Mouse (Mus musculus) neural tube, embryonic 10.5 days (tissue): Measurements from ENCODE around the gene 4930415O20Rik.

Source experiments
- DNase-seq: peaks from one replicate; pipeline ENCODE4 v3.0.0-alpha.2; 2017; ENCODE audit warnings: low spot score; ENCODE audit errors: extremely low spot score

Gene 4930415O20Rik

GRCm38 (mm10) chr15:98570873-98571538, at the start of gene 4930415O20Rik, which contains the start of gene Ccnt1:
TSS of gene 4930415O20Rik (plus strand) at chr15:98571004.
TSS of gene Ccnt1 (minus strand) at chr15:98570923.
- no peak for DNase-seq

DNA sequence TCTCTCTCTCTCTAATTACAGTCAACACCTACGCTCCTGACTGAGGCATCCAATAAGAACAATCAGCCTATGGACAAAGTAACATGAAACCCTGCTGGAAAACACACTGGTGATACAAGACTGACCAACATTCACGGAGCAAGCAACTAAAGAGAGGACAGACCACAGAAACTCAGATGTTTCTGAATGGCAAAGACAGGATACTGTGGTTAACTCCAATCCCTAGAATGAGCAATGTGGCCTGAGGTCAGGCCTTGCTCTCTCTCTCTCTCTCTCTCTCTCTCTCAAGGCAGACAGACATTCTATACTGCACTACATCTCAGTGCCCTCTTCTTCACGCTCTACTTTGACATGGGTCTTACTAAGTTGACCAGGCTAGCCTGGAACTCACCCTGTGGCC, 49.6 kb upstream of the 4930415O20Rik start:
- no peak for DNase-seq

DNA sequence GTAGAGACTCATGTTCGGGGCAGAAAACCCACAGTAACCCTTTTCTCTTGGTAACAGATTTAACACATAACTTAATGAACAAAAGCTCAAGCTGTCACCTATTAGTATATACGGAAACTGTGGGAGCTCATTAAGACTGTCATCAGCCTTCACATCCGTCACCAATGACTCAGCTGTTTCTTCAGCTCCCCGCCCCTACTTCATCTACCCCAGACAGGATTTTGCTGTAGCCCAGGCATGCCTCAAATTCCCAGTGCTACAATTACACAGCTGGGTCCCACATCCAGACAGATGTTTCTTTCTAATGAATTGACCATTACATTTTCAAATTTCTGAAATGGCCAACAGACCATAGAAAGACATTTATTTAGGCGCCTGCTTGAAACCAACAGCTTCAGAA, 44.7 kb upstream of the 4930415O20Rik start:
- DNase-seq: no peak

DNA sequence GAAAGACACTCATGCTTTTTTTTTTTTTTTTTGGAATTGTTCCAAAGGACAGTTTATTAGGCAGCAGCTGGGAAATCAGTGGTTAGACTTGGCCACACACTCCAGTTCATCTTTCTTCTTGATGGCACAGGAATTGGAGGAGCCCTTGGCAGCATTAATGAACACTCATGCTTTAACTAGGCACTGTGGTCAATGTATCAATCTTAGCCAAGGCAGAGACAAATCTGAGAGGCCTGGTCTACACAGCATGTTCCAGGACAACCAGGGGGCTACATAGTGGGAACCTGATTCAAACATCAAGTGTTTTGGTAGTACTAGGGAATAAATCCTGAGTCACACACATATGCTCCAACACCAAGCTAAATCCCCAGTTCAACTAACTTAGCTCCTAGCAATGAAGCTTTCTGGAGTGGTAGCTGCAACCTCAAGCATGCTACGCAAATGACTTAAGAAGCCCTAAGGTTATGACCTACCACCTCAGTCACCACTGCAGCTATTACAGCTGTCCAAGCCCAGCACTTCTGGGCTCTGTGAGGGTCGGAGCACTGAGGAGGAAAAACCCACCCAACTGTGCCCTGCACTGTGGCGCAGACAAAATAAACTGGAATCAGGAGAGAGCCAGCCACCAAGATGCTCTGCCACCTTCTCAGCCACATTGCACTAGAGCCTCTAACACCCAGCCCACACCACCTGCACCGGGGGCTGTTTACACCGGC, 43.6 kb upstream of the 4930415O20Rik start:
- DNase-seq: no peak

DNA sequence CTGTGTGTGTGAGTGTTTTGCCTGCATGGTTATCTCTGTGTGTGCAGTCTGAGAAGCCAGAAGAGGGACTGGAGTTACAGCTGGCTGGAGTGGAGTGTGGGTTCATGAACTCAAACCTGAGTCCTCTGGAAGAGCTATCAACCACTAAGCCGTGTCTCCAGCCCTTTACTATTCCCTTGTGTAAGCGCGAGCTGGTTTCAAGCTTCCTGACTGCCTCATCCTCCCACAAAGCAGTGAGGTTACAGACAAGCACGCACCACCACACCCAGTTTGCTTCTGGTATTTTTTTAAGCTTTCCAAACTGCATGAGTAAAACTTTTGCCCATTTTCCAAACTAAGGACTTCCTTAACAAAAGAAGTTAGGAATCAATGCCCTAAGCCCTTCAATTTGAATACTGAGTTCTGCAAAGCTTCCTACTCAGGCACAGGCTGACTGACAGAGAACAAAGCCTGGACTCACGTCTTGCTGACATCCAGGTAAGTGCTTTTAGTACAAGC, 42.7 kb upstream of the 4930415O20Rik start:
- DNase-seq: no peak

DNA sequence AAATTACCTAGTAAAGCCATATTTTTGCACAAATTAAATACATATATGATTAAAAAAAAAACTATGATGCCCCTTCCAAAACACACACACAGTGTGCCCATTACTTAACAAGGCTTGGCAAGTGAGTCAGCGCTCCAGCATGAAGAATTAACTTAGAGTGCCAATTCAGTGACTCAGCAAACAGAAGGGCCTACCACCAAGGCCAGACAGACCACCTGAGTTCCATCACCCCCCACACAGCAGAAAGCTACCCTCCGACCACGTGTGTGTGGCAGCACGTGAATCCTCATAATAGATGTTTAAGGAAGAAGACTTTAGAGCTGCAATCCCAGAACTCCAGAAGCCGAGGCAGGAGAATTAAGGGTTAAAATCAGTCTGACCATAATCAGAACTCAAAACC, 38.5 kb upstream of the 4930415O20Rik start:
- no peak for DNase-seq

DNA sequence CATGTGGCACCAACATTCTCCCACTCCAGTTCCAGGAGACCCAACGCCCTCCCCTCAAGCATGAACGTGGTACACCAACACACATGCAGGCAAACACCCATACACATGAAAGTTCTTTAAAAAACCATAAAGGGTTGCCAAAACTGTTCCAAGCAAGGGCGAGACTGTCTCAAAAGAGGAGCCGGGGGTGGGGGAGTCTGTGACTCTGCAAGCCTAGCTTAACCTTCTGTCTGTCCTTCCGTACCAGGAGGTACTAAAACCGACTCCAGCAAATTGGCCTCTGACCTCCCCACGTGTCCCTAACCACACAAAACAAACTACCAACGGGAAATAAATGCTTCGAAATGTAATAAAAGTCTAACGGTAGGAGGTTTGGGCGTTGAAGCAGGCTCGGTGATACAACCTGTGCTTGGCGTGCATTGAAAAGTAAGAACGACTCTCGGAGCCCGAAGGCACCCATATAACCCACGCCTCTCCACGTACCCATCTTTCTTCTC, 37.7 kb upstream of the 4930415O20Rik start:
- DNase-seq: peak; percentile 39

- peak; percentile 98 for DNase-seq
Measured at GRCm38 (mm10) chr15:98533881-98534627, 36.8 kb upstream of the 4930415O20Rik start, which contains the start of gene Kansl2. TSS of gene Kansl2 (minus strand) at chr15:98534264.

- DNase-seq: no peak
Measured at GRCm38 (mm10) chr15:98535921-98536320, 34.9 kb upstream of the 4930415O20Rik start.

DNA sequence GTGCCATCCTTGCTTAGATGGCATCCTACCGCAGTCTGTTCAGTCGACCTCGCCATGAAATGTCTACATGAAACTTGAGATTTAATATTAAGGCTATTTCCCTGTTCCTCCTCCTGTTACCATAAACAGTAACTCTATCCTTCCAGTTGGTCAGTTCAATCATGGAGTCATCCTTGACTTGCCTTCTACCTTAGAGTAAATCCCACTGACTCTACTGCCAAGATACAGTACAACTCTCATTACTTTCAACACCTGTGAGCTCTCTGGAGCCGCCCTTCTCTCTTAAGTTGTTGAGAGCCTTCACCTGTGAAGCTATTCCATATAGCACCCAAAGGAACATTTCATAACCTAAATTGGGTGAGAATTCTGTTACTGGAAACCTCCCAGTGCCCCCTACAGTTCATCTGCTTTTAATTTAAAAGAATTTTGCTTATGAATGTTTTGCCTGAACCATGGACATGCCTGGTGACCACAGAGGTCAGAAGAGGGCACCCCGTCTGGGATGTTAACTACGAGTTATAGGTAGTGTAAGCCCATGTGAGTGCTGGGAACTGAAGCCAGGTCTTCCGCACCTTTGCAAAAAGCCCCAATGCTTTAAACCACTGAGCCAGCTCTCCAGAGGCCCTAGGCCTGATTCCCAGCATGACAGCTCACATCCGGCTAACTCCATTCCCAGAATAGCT, 33.8 kb upstream of the 4930415O20Rik start:
- no peak for DNase-seq

- DNase-seq: no peak
Measured at GRCm38 (mm10) chr15:98537923-98538322, 32.9 kb upstream of the 4930415O20Rik start.

- no peak for DNase-seq
Measured at GRCm38 (mm10) chr15:98541064-98541463, 29.7 kb upstream of the 4930415O20Rik start.

DNA sequence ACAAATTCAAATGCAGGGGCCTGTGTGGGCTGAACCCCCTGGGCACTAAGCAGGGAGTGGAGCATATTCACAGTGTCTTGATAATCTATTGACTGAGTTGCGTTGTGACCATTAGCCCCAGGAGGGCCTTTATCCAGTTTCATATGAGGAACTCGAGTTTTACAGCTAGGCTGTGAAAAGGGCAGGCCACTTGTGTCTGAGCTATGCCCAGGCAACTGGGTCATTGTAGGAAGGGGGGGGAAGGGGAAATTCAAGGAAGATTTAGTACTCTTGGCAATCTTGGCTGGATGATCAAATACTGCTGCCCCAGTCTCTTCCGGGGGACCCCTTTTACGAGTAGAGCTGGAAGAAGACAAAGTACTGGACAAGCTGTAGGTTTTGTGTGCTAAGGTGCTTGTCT, 27.5 kb upstream of the 4930415O20Rik start:
- no peak for DNase-seq

- DNase-seq: no peak
Measured at GRCm38 (mm10) chr15:98545151-98545550, 25.7 kb upstream of the 4930415O20Rik start.

- DNase-seq: no peak
Measured at GRCm38 (mm10) chr15:98546843-98547242, 24.0 kb upstream of the 4930415O20Rik start.

DNA sequence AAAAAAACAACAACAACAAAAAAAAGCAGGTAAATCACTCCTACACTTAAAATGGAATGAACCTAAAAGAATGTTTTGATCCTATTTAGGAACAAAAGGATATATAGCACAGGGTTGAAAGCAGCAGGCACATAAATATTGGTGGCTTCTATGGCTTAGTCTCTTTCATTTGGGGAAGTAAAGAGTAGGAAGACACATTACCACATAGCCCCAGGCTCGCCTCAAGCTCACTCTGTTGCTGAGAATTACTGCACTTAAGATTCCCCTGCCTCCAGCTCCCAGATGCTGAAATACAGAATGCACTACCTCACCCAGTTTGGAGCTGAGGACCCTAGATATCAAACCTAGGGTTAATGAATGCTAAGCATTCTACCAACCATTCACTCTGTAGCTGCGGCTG, 18.0 kb upstream of the 4930415O20Rik start:
- DNase-seq: no peak

GRCm38 (mm10) chr15:98555881-98556280, 14.9 kb upstream of the 4930415O20Rik start:
- DNase-seq: no peak

DNA sequence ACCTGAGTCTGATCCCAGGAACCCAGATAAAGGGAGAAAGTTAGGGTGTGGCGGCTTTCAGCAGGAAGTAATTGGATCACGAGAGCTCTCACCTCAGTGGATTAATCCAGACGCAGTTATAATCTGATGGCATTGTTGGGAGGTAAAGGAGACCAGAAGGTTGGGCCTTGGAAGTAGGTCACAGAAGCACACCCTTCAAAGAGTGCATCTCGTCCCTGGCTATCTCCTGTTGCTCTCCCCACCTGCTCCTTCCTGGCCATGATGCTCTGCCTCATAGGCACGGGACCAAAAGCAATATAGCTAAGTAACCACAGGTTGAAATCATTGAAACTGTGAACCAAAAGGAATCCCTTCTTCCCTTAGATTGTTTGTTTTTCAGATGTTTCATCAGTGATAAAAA, 13.6 kb upstream of the 4930415O20Rik start:
- DNase-seq: no peak

- no peak for DNase-seq
Measured at GRCm38 (mm10) chr15:98566973-98567277, 3.9 kb upstream of the 4930415O20Rik start.

DNA sequence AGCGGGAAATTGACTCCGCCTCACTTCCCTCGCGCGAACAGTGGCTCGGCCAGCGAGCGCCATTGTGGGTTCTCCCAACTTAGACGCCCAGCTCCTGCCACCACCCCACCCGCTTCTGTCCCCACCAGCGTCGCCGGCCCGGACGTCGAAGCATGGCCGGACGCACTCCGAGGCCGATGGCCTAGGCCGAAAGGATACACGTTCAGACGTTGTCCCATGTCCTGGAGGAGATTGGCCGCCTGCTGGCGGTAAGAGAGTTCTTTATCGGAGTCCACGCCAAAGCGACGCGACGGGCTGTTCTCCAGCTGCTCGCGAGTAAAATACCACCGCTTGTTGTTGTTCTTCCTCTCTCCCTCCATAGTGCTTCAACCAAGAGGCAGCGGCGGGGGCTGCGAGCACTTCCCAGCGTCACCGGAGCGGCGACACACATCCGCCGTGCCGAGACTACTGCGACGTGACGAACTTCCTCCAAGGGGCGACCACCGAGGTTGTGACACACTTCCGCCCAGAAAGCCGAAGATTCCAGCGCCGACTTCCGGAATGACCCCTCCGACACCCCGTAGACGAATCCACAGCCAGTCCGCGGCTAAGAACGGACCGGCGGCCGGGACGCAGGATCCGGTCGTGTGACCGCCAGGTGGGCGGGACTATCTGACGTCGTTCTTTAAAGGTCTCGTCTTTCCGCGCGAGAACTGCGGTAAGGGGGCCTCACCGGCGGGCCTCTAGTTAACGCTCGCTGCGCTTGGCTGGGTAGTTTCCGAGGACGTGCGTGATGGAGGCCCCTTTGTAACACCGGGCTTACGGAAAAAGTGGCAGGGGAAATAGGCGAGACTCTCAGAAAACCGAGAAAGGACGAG, 3.3 kb upstream of the 4930415O20Rik start:
- DNase-seq: peak; percentile 100
